Mouse (Mus musculus): ENCODE data around the gene Nmnat1. TPM values are rescaled to one million over a fixed set of nuclear protein-coding genes. Genes with fewer than 3 reads are reported as not detected.

Gene Nmnat1
- total and polyA plus RNA-seq, 2 experiments from 2014 or later: 3.6 to 6.4 TPM

- H3K36me3 ChIP-seq (ENCODE audit: insufficient read depth): peaks cover 75% of the 10 kb centered on the region
- no peak overlapping the region for H3K9ac ChIP-seq
- no peak for ATAC-seq
- H3K9me3 ChIP-seq (ENCODE audit: low read length): no peaks in the 10 kb centered on the region
- H3K4me2 ChIP-seq (ENCODE audit: low read depth): no peak overlapping the region
- 98% methylated on average over 3 of the region's 3 CpGs for WGBS
- H3K27ac ChIP-seq (ENCODE audit: low read depth, low read length): no peak overlapping the region
- no peak overlapping the region for H3K4me3 ChIP-seq (ENCODE audit: low read depth, low read length)
- TF ChIP-seq CTCF (IDR thresholded peaks at IDR 0.05; ENCODE audit: low read depth): peak; percentile 42
- H3K4me1 ChIP-seq (ENCODE audit: insufficient read depth): no peaks in the 10 kb centered on the region
- no peak for DNase-seq
- H3K27me3 ChIP-seq (ENCODE audit: insufficient read depth, low read length): no peaks in the 10 kb centered on the region
Measured at GRCm38 (mm10) chr4:149491151-149491550, 6.1 kb upstream of the Nmnat1 start.

- ATAC-seq: no peak
- no peak overlapping the region for H3K27ac ChIP-seq (ENCODE audit: low read depth, low read length)
- no peak overlapping the region for H3K9ac ChIP-seq
- no peak for TF ChIP-seq CTCF (IDR thresholded peaks at IDR 0.05; ENCODE audit: low read depth)
- no peaks in the 10 kb centered on the region for H3K9me3 ChIP-seq (ENCODE audit: low read length)
- peaks cover 63% of the 10 kb centered on the region for H3K36me3 ChIP-seq (ENCODE audit: insufficient read depth)
- no peak for DNase-seq
- H3K27me3 ChIP-seq (ENCODE audit: insufficient read depth, low read length): no peaks in the 10 kb centered on the region
- 95% methylated on average over 14 of the region's 14 CpGs for WGBS
- H3K4me1 ChIP-seq (ENCODE audit: insufficient read depth): peaks cover 3% of the 10 kb centered on the region; the same call in 1 of the 2 replicates
- H3K4me2 ChIP-seq (ENCODE audit: low read depth): no peak overlapping the region
- H3K4me3 ChIP-seq (ENCODE audit: low read depth, low read length): no peak overlapping the region
Measured at GRCm38 (mm10) chr4:149489415-149490240, 4.6 kb upstream of the Nmnat1 start.

DNA sequence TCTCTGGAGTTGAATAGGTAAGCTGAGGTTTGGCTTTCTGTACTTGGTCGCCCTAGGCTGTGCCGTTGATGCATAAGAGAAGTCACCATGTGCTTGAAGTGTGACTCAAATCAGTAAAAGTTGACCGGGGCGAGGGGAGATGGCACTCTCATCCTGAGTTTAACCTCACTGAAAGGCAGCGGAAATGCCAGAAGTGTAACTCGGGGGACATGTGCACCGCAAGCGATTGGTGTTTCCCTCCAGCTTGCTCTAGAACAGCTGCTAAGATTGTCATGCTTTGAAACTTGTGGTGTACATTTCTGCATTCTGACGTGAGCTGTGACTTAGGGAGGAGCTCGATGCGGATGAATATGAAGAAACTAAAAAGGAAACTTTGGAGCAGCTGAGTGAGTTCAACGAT lies 2.7 kb upstream of the Nmnat1 start:
- Histone ChIP-seq H3K4me2 (ENCODE audit: low read depth) (no peak overlapping the region), H3K4me1 (ENCODE audit: insufficient read depth) (peaks cover 5% of the 10 kb centered on the region; the same call in 1 of the 2 replicates), H3K36me3 (ENCODE audit: insufficient read depth) (peaks cover 46% of the 10 kb centered on the region), H3K4me3 (ENCODE audit: low read depth, low read length) (no peak overlapping the region), H3K27ac (ENCODE audit: low read depth, low read length) (no peak overlapping the region), H3K27me3 (ENCODE audit: insufficient read depth, low read length) (no peaks in the 10 kb centered on the region), H3K9ac (no peak overlapping the region), H3K9me3 (ENCODE audit: low read length) (no peaks in the 10 kb centered on the region)
- TF ChIP-seq CTCF (IDR thresholded peaks at IDR 0.05; ENCODE audit: low read depth): no peak
- DNase-seq (no peak), ATAC-seq (no peak)
- 95% methylated on average over 12 of the region's 12 CpGs for WGBS

DNA sequence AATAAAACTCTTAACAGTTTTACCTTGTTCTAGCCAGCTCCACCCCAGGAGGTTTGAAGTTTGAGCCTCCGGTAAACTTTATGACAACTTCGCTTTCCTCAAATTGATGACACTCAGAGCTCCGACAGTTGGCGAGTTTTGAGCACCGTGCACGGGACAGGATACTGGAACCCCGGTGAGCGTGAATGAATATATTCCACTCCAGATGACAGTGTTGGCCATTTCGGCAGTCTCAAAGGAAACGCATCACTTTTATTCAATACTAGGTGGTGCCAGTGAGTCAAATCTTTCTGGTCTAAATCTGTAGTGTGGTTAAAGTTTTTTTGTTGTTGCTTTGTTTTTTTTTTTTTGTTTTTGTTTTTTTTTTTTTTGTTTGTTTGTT lies 814 bp upstream of the Nmnat1 start:
- no peaks in the 10 kb centered on the region for H3K9me3 ChIP-seq (ENCODE audit: low read length)
- peak overlapping the region; percentile 62 for H3K9ac ChIP-seq
- H3K4me2 ChIP-seq (ENCODE audit: low read depth): peak overlapping the region; percentile 78
- ATAC-seq (no peak), DNase-seq (no peak)
- peaks cover 35% of the 10 kb centered on the region for H3K36me3 ChIP-seq (ENCODE audit: insufficient read depth)
- under 1% methylated on average over 10 of the region's 10 CpGs for WGBS
- H3K27me3 ChIP-seq (ENCODE audit: insufficient read depth, low read length): no peaks in the 10 kb centered on the region
- peak overlapping the region; percentile 78 for H3K4me3 ChIP-seq (ENCODE audit: low read depth, low read length)
- H3K4me1 ChIP-seq (ENCODE audit: insufficient read depth): peaks cover 5% of the 10 kb centered on the region; the same call in 1 of the 2 replicates
- no peak overlapping the region for H3K27ac ChIP-seq (ENCODE audit: low read depth, low read length)
- peak; percentile 54 for TF ChIP-seq CTCF (IDR thresholded peaks at IDR 0.05; ENCODE audit: low read depth)

GRCm38 (mm10) chr4:149484566-149484965 lies 436 bp downstream of the Nmnat1 start:
- peak overlapping the region; percentile 78 for H3K4me3 ChIP-seq (ENCODE audit: low read depth, low read length)
- TF ChIP-seq CTCF (IDR thresholded peaks at IDR 0.05; ENCODE audit: low read depth): no peak
- H3K27me3 ChIP-seq (ENCODE audit: insufficient read depth, low read length): no peaks in the 10 kb centered on the region
- H3K9me3 ChIP-seq (ENCODE audit: low read length): no peaks in the 10 kb centered on the region
- no peak for ATAC-seq
- H3K36me3 ChIP-seq (ENCODE audit: insufficient read depth): peaks cover 26% of the 10 kb centered on the region
- peaks cover 5% of the 10 kb centered on the region; the same call in 1 of the 2 replicates for H3K4me1 ChIP-seq (ENCODE audit: insufficient read depth)
- peak overlapping the region; percentile 62 for H3K9ac ChIP-seq
- H3K4me2 ChIP-seq (ENCODE audit: low read depth): peak overlapping the region; percentile 78
- 44% methylated on average over 3 of the region's 3 CpGs for WGBS
- no peak for DNase-seq
- 0 out of 2 replicates have a peak overlapping the region, but pooled peaks have one; percentile 42 for H3K27ac ChIP-seq (ENCODE audit: low read depth, low read length)

DNA sequence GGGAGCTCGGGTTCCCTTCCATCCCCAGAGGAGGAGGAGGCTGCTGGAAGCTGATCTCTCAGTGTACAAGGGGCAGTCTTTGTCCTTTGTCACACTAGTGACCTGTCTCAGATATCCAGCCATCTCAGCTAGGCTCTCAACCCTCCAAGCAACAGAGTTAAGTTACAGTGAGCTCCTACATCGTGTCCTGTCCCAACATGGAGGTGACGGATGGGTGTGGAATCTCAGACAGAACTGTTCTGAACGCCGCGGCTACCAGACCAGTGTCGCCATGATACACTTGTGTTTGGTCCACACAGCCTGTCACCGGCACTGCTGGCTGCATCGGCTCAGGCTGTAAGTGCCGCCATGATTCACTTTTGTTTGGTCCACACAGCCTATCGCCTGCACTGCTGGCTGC lies 7.9 kb downstream of the Nmnat1 start, which contains the start of gene Tmem274:
Gene Tmem274, plus strand, starts transcription at position 301 of the 400 bp plus-strand sequence.
- Histone ChIP-seq H3K27me3 (ENCODE audit: insufficient read depth, low read length) (no peaks in the 10 kb centered on the region), H3K36me3 (ENCODE audit: insufficient read depth) (peaks cover 4% of the 10 kb centered on the region; the same call in 1 of the 2 replicates), H3K9me3 (ENCODE audit: low read length) (no peaks in the 10 kb centered on the region), H3K4me1 (ENCODE audit: insufficient read depth) (no peaks in the 10 kb centered on the region), H3K27ac (ENCODE audit: low read depth, low read length) (no peak within 1 kb of the TSS), H3K4me2 (ENCODE audit: low read depth) (no peak within 1 kb of the TSS), H3K4me3 (ENCODE audit: low read depth, low read length) (no peak within 1 kb of the TSS), H3K9ac (no peak within 1 kb of the TSS)
- ATAC-seq (no peak), DNase-seq (no peak)
- WGBS: 91% methylated on average over 11 of the region's 11 CpGs
- no peak for TF ChIP-seq CTCF (IDR thresholded peaks at IDR 0.05; ENCODE audit: low read depth)

DNA sequence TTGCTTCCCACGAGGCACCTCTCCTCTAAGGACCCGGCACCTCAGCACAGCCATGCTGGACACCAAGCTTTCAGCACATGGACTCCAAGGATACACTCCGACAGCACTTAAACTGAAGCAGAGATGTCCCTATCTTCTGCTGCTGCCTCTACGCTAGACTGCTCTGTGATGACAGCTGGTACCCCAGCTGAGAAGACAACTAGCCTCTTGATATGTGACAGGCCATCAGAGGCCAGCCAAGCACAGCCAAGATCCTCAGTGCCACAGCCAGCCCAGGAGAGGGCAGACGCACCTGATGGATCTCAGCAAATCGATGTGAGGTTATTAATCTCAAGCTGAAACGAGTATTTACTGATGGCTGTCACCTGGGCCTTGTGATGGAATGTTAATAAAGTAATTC lies 9.9 kb downstream of the Nmnat1 start:
- no peak for ATAC-seq
- no peak overlapping the region for H3K4me2 ChIP-seq (ENCODE audit: low read depth)
- H3K36me3 ChIP-seq (ENCODE audit: insufficient read depth): peaks cover 4% of the 10 kb centered on the region; the same call in 1 of the 2 replicates
- no peaks in the 10 kb centered on the region for H3K4me1 ChIP-seq (ENCODE audit: insufficient read depth)
- no peak overlapping the region for H3K9ac ChIP-seq
- H3K27me3 ChIP-seq (ENCODE audit: insufficient read depth, low read length): no peaks in the 10 kb centered on the region
- DNase-seq: no peak
- no peaks in the 10 kb centered on the region for H3K9me3 ChIP-seq (ENCODE audit: low read length)
- no peak for TF ChIP-seq CTCF (IDR thresholded peaks at IDR 0.05; ENCODE audit: low read depth)
- H3K27ac ChIP-seq (ENCODE audit: low read depth, low read length): no peak overlapping the region
- 77% methylated on average over 7 of the region's 7 CpGs for WGBS
- H3K4me3 ChIP-seq (ENCODE audit: low read depth, low read length): no peak overlapping the region
